Mouse (Mus musculus) erythroblast, adult 5-6 weeks (primary cell): ENCODE results near the gene Slc30a7. TPM values are rescaled to one million over a fixed set of nuclear protein-coding genes. Genes with fewer than 3 reads are reported as not detected.

Source experiments
- ATAC-seq: replicated peaks from 2 replicates; pipeline ENCODE4 v1.8.0; 2016; ENCODE audit warnings: moderate number of reproducible peaks, mild to moderate bottlenecking, moderate TSS enrichment, inconsistent platforms; ENCODE audit not compliant: poor library complexity, low FRiP score, severe bottlenecking
- total RNA-seq, 2 experiments: library from RNA; stranded (forward) in 1 of 2; stranded (reverse) in 1 of 2; fragments of 150-400 nt in 1 of 2; fragments of 200-764, 138-1000 nt in 1 of 2; gene quantifications; 2 replicates each; pipeline versions ENCODE4 v1.2.3 to v1.2.4; 2015 to 2017; ENCODE audit warnings: low replicate concordance in 2 of 2

Gene Slc30a7
- total RNA-seq (2015; ENCODE audit: low replicate concordance), result 1.7 and 11.9 TPM in 2 replicates
- total RNA-seq (2017; ENCODE audit: low replicate concordance), result 3.6 and 20.4 TPM in 2 replicates

GRCm38 (mm10) chr3:116006978-116007940, at the start of gene Slc30a7, which contains the start of gene Extl2:
Gene Slc30a7 (minus strand): TSS chr3:116007406.
Gene Extl2 (plus strand): TSS chr3:116007462.
- peak; percentile 94 for ATAC-seq

GRCm38 (mm10) chr3:116047034-116047433, 39.8 kb upstream of the Slc30a7 start:
- no peak for ATAC-seq

DNA sequence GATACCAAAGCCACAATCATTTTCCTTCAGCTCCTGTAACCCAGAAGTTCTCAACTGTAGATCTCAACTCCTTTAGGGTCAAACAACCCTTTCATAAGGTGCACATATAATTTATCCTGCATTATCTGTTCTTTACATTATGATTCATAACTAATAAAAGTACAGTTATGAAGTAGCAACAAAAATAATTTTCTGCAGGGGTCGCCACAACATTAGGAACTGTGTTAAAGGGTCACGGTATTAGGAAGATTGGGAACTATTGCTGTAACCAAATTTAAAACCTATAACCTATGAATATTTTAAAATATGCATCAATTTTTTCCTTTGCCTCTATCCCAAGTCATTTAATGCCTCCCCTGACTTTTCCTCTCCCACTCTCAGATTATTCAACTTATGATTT, 38.8 kb upstream of the Slc30a7 start:
- ATAC-seq, result no peak

DNA sequence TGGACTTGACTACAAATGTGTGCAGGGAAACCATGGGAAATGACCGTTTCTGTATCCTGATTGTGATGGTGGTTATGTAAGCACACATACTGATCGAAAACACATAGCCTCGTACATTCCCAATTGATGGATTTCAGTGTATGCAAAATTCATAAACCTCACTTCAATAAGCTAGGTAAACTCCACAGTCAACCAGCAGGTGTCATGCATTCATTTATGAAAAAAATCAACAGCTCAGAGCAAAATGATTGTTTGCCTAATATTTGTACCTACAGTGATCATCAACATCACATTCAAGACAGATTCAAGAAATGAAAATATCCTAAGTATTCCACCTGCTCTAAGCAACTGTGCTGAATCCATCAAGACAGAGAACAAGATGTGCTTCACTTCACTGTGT, 33.6 kb upstream of the Slc30a7 start:
- ATAC-seq, result no peak

DNA sequence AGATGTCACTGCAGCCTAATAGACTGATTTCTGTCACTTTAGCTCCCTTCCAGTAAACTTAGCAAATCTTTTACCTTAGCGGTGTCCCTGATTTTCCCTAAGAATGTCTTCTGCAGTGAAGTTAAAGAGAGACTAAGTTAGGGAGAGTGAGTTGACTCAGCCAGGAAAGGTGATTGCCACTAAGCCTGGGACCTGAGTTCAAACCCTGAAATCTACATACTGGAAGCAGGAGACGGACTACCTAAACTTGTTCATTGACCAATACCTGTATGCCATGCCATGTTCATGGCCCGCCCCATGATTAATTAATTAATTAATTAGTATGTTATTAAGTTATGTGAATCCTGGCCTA, 26.6 kb upstream of the Slc30a7 start:
- ATAC-seq, result no peak

GRCm38 (mm10) chr3:116033218-116033870, 26.1 kb upstream of the Slc30a7 start:
- no peak for ATAC-seq

- ATAC-seq, result no peak
These were observed 23.1 kb upstream of the Slc30a7 start for GRCm38 (mm10) chr3:116030152-116030788.

DNA sequence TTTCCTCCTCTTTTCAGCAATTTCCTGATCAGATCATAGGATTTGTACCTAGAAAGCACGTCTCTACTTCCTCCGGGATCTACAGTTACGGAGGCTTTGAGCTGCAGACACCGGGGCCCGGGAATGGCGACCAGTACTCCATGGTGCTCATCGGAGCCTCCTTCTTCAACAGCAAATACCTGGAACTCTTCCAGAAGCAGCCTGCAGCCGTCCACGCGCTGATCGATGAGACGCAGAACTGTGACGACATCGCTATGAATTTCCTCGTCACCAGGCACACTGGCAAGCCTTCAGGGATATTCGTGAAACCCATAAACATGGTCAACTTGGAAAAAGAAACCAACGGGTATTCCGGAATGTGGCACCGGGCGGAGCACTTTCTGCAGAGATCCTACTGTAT, 19.8 kb upstream of the Slc30a7 start:
- no peak for ATAC-seq

DNA sequence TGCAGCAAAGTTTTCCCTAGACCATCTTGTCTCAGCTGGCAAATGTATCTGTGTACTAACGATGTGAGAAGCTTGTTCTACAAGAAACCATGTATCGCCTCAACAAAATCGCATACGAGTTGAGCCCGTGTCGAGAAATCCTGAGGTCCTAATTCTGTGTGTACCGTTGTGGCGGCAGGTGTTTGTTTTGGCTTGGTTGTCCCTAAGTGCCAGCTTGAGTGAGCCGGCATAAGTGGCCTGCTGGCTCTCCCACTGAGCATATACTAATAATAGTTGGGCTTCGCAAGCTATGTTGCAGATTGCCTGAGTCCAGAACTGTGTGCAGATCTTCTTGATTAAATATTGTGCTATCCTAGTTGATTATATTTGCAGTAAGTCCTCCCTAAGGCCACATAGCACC, 18.5 kb upstream of the Slc30a7 start:
- ATAC-seq, result no peak

- no peak for ATAC-seq
These were observed 17.5 kb upstream of the Slc30a7 start for GRCm38 (mm10) chr3:116024669-116025068.

DNA sequence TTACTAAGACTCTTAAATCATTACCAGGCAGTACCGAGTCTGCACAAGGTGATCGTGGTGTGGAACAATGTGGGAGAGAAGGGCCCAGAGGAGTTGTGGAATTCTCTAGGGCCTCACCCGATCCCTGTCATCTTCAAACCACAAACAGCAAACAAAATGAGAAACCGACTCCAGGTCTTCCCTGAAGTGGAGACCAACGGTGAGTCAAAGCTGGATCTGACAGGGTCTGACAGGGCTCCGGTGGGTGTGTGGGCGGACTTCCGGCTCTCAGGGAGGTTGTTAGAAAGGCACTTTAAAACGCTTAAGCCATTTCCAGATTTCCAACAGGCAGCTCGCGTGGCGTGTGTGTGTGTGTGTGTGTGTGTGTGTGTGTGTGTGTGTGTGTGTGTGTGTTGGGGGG, 17.0 kb upstream of the Slc30a7 start:
- ATAC-seq, result no peak

GRCm38 (mm10) chr3:116019136-116019535, 11.9 kb upstream of the Slc30a7 start:
- no peak for ATAC-seq

DNA sequence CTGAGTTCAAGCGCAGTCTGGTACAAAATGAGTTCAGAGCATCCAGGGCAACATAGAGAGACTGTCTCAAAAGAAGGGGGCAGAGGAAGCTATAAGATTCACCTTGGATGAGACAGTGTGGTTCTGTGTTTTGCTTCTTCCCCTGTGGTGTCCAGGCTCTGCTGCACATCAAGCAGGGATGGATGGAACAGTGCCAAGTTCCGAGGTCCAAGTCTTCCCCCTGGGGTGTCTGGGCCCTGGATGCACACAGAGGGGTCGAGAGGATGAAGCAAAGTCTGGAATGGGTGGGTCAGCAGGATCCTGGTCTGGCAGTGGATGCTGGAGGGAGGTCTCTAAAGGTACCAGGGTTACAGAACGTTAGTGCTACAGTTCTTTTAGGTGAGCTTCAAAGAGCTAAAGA, 11.4 kb upstream of the Slc30a7 start:
- ATAC-seq, result no peak

- ATAC-seq, result no peak
These were observed 8.9 kb upstream of the Slc30a7 start for GRCm38 (mm10) chr3:116016116-116016515.

DNA sequence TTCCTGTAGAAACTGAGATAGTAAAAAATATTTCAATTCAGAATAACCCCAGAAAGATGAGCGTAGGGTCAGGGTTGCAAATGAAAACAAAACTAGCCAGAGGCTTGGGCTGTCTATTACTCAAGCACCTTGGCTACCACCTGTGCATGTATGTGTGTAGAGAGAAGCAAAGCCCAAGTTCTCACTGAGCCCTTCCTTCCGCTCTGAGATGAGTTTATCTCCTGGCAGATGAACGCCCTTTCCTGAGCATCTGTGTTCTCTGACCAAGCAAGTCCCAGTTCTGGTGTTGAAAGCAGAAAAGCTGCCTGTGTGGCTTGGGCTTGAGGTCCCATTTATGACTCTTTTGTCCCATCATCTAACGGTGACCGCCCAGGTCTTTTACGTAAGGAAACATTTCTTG, 7.7 kb upstream of the Slc30a7 start:
- ATAC-seq, result no peak

GRCm38 (mm10) chr3:116009622-116010344, 2.6 kb upstream of the Slc30a7 start:
- no peak for ATAC-seq

- 0 out of 2 replicates have a peak, but pooled peaks have one; percentile 21 for ATAC-seq
These were observed 785 bp upstream of the Slc30a7 start for GRCm38 (mm10) chr3:116007941-116008440.

DNA sequence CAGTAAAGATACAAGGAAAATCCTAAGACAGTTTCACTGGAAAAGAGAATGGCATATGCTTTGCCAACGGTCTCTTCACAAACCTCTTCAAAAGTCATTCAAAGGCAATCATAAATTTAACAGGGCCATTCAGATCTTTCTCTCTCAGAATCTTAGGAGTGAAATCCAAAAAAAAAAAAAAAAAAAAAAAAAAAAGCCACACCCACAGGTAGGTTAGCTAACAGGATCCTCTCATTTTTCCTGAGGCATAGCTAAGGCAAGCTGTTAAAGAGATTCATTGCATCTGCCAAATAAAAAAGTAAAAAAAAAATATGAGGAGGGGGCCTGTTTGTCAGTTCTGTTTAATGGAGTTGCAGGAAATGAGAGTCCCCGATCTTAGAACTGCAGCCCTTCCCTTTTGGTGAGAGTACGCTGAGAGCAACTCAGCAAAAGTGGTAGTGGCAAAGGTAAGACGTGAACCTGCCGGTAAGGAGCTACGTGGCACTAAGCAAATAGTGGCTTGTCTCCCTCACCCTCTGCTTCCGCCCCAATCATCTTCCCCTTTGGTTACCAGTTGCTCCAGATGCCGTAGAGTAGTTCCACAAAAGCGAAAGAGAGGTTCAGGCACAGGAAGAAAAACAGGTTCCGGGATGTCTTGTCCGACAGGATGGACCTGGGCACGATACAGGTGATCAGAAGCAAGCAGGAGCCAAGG, 775 bp downstream of the Slc30a7 start:
- peak; percentile 60 for ATAC-seq

GRCm38 (mm10) chr3:115996929-115997328, 10.3 kb downstream of the Slc30a7 start:
- ATAC-seq, result no peak
